Mouse (Mus musculus) limb, embryonic 14.5 days (tissue): ENCODE measurements around the gene Rab33a. TPM values are rescaled to one million over a fixed set of nuclear protein-coding genes. Genes with fewer than 3 reads are reported as not detected.

Experiments
- ATAC-seq: fragments of 200-750 bp; cut with Nextera tagmentation; 2 replicates; pipeline ENCODE4 v1.8.0; 2017; ENCODE audit warnings: low read depth, moderate number of reproducible peaks, moderate TSS enrichment; ENCODE audit not compliant: low FRiP score
- DNase-seq: peaks from one replicate; pipeline ENCODE4 v3.0.0-alpha.2; 2015; ENCODE audit warnings: low spot score
- H3K27ac ChIP-seq: fragments of 300-500 bp; sonication (generic); replicated peaks from 2 replicates; pipeline ENCODE4 v1.5.1; 2014; ENCODE audit warnings: low read depth, mild to moderate bottlenecking, low read length, moderate library complexity, mixed read lengths
- H3K27me3 ChIP-seq: fragments of 300-500 bp; sonication (generic); 2 replicates; pipeline ENCODE4 v1.6.1; 2014; ENCODE audit warnings: low read length, mixed read lengths; ENCODE audit not compliant: control insufficient read depth, insufficient read depth
- H3K36me3 ChIP-seq: fragments of 300-500 bp; sonication (generic); 2 replicates; pipeline ENCODE4 v1.6.1; 2014; ENCODE audit warnings: mild to moderate bottlenecking, low read length, moderate library complexity, mixed read lengths; ENCODE audit not compliant: control insufficient read depth, insufficient read depth
- H3K4me1 ChIP-seq: fragments of 300-500 bp; sonication (generic); 2 replicates; pipeline ENCODE4 v1.6.1; 2014; ENCODE audit warnings: antibody characterized with exemption, low read length, mixed read lengths; ENCODE audit not compliant: control insufficient read depth, insufficient read depth
- H3K4me2 ChIP-seq: fragments of 300-500 bp; sonication (generic); replicated peaks from 2 replicates; pipeline ENCODE4 v1.6.1; 2014; ENCODE audit warnings: low read depth, mild to moderate bottlenecking, low read length, moderate library complexity; ENCODE audit not compliant: severe bottlenecking
- H3K4me3 ChIP-seq: fragments of 300-500 bp; sonication (generic); replicated peaks from 2 replicates; pipeline ENCODE4 v1.5.1; 2014; ENCODE audit warnings: low read length
- H3K9ac ChIP-seq: fragments of 300-500 bp; sonication (generic); 2 replicates; pipeline ENCODE4 v1.6.1; 2014; ENCODE audit warnings: mild to moderate bottlenecking, low read depth, low read length, moderate library complexity; ENCODE audit not compliant: severe bottlenecking
- H3K9me3 ChIP-seq: fragments of 300-500 bp; sonication (generic); 2 replicates; pipeline ENCODE4 v1.6.1; 2016; ENCODE audit warnings: low read length; ENCODE audit not compliant: control insufficient read depth
- POLR2A ChIP-seq: fragments of 200-500 bp; IDR thresholded peaks from 2 replicates; pipeline ENCODE4 v1.8.0; 2012; ENCODE audit warnings: inconsistent platforms, mild to moderate bottlenecking, moderate library complexity, borderline replicate concordance; ENCODE audit not compliant: insufficient read depth, insufficient read length; ENCODE audit errors: extremely low read depth
- WGBS: fragments of 180-500 bp; shearing (Covaris S2); extraction: QIAGEN DNeasy Blood & Tissue Kit; methylation state at CpG from one replicate; pipeline ENCODE4 v1.1.7; 2014; 5-methylcytosine and 5-hydroxymethylcytosine counted together
- polyA plus RNA-seq, 2 experiments: library from polyadenylated mRNA; depleted of rRNA in 1 of 2; stranded (reverse) in 1 of 2; unstranded in 1 of 2; fragments of >200 nt; fragmentation: Nextera tagmentation in 1 of 2; extraction: Ambion mirVana in 1 of 2; gene quantifications; 2 replicates each; pipeline versions ENCODE4 v1.2.1 to v1.2.3; 2012 to 2014

The Rab33a gene
- polyA plus RNA-seq (2012; rRNA removed) (4.8 TPM in 2 replicates), polyA plus RNA-seq (2014; fragmentation: Nextera tagmentation; extraction: Ambion mirVana) (4.1 and 4.2 TPM in 2 replicates)

- no peaks in the 10 kb centered on the region for H3K4me1 ChIP-seq
- peak; percentile 37 for ATAC-seq
- 31% methylated on average over 32 of the region's 33 CpGs for WGBS
These were observed at the start of gene Rab33a for GRCm38 (mm10) chrX:48518808-48519548. Gene Rab33a, plus strand, starts transcription at chrX:48519285.

GRCm38 (mm10) chrX:48481095-48481494 lies 38.0 kb upstream of the Rab33a start:
- H3K27me3 ChIP-seq: no peaks in the 10 kb centered on the region
- H3K4me2 ChIP-seq: no peak overlapping the region
- H3K9me3 ChIP-seq: no peaks in the 10 kb centered on the region
- no peak overlapping the region for H3K4me3 ChIP-seq
- no peak overlapping the region for H3K9ac ChIP-seq
- no peak for TF ChIP-seq POLR2A
- ATAC-seq (no peak), DNase-seq (no peak)
- peaks cover 31% of the 10 kb centered on the region for H3K36me3 ChIP-seq
- H3K4me1 ChIP-seq: no peaks in the 10 kb centered on the region
- H3K27ac ChIP-seq: no peak overlapping the region
- WGBS: 63% methylated on average over 4 of the region's 4 CpGs

More at GRCm38 (mm10) chrX:48518808-48519548, at the start of gene Rab33a:
- Histone ChIP-seq H3K4me3 (peak within 1 kb of the TSS; percentile 42), H3K9ac (peak within 1 kb of the TSS; percentile 60), H3K36me3 (no peaks in the 10 kb centered on the region), H3K9me3 (no peaks in the 10 kb centered on the region), H3K27ac (no peak within 1 kb of the TSS), H3K27me3 (no peaks in the 10 kb centered on the region), H3K4me2 (peak within 1 kb of the TSS; percentile 68)
- DNase-seq: no peak
- TF ChIP-seq POLR2A: no peak

GRCm38 (mm10) chrX:48481687-48482086 lies 37.4 kb upstream of the Rab33a start:
- WGBS: 89% methylated on average over 7 of the region's 7 CpGs
- no peak for TF ChIP-seq POLR2A
- no peak overlapping the region for H3K4me2 ChIP-seq
- peaks cover 31% of the 10 kb centered on the region for H3K36me3 ChIP-seq
- H3K27ac ChIP-seq: no peak overlapping the region
- no peak overlapping the region for H3K9ac ChIP-seq
- DNase-seq: no peak
- H3K4me1 ChIP-seq: no peaks in the 10 kb centered on the region
- H3K27me3 ChIP-seq: no peaks in the 10 kb centered on the region
- ATAC-seq: no peak
- H3K4me3 ChIP-seq: no peak overlapping the region
- no peaks in the 10 kb centered on the region for H3K9me3 ChIP-seq

- Histone ChIP-seq H3K36me3 (peaks cover 19% of the 10 kb centered on the region; the same call in 1 of the 2 replicates), H3K4me2 (no peak overlapping the region), H3K27me3 (no peaks in the 10 kb centered on the region), H3K4me3 (no peak overlapping the region), H3K27ac (no peak overlapping the region), H3K9ac (no peak overlapping the region), H3K4me1 (no peaks in the 10 kb centered on the region), H3K9me3 (no peaks in the 10 kb centered on the region)
- DNase-seq: no peak
- no peak for TF ChIP-seq POLR2A
- ATAC-seq: no peak
- WGBS: 92% methylated on average over 8 of the region's 8 CpGs
These were observed 25.3 kb upstream of the Rab33a start for GRCm38 (mm10) chrX:48493763-48494162.

- Histone ChIP-seq H3K36me3 (no peaks in the 10 kb centered on the region), H3K27me3 (no peaks in the 10 kb centered on the region), H3K4me1 (0 out of 2 replicates have a peak, but pooled peaks cover 4% of the 10 kb centered on the region), H3K4me3 (peak within 1 kb of the TSS; percentile 51), H3K9me3 (no peaks in the 10 kb centered on the region), H3K27ac (0 out of 2 replicates have a peak within 1 kb of the TSS, but pooled peaks have one; percentile 38), H3K9ac (peak within 1 kb of the TSS; percentile 58), H3K4me2 (peak within 1 kb of the TSS; percentile 56)
- WGBS: 19% methylated on average over 37 of the region's 45 CpGs
- ATAC-seq (peak; percentile 99), DNase-seq (peak; percentile 94)
- peak; percentile 20; the same call in 1 of the 2 replicates for TF ChIP-seq POLR2A
These were observed 5.8 kb upstream of the Rab33a start, which contains the start of gene Aifm1 for GRCm38 (mm10) chrX:48513166-48513807. Gene Aifm1, minus strand, starts transcription at chrX:48513563.
